Mouse (Mus musculus) spleen, postnatal 14 days (tissue): Measurements from ENCODE around the gene Dazl.
A peak's percentile ranks its signal among the peaks of the same experiment; 100 is the strongest.
"Not testable (repeated sequence)": the region's sequence is repeated elsewhere in the genome, so short reads cannot be mapped to it uniquely, and the experiment has no call there.

Source experiments
- DNase-seq, 2 experiments: peaks; one replicate each; pipeline ENCODE4 v3.0.0; 2021 to 2022; ENCODE audit warnings: low spot score in 2 of 2

The Dazl gene

DNA sequence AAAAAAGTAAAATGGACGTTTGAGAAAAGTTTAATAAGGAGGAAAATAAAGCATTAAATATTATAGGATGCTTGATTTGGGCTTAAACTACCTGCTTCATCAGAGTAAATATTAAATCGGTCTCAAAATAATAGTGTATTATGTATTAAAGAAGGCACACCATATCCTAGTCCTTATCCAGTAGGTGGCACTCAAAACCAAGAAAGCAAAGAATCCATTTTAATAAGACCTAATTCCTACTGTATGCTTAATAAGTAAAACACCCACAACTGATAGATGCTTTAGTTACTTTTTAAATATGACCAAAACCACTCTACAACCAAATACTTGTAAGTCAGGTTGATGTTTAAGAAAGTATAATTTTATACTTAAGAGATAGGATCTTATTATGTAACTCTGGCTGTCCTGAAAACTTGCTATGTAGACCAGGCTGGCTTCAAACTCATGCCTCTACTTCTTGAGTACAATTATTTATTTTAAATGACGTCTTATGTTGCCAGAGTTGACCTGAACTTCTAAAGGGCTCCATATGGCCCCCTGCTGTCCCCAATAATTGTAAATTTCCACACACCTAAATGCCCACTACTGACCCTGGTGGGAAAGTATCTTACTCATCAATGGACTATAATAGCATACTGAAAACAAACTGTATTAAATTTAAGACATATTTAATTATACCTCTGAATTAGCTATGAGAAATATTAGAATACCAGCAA is 1.8 kb downstream of the Dazl start:
- DNase-seq, result no peak

DNA sequence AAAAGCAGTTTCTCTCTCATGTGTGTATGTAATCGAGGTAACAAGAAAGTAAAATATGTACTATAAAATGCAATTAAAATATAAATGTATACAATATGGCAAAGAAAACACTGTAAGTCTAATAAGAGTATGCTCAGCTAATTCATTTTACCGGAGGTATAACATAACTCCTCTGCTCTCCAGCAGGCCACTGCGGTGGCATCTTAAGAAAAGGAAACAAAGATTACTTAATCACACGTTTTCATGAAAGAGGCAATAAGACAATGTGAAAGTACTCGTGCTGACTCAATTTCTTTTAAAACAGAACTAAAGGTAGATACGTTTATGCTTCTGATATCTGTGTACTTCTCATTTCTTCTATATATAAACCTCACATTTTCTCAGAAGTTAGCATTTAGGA is 8.6 kb downstream of the Dazl start:
- DNase-seq, result no peak

DNA sequence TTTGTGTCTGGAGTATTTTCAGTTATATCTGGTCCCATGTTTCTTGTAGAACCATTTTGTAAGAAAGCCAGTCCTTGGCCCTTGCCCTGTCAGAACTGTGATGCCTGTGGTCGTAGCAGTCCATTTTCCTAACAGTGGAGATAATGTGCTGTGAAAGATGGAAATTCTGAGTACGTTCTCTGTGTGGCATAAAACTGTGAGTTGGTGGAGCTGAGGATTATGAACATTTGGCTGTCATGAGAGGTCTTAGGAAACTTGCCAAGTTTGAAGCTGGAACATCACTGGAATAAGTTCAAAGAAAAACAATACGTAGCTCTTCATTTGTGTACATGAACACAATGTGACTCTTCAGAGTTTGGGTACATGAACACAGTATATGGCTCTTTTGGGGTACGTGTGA is 31.8 kb downstream of the Dazl start:
- DNase-seq, result not testable (repeated sequence)

GRCm38 (mm10) chr17:50260856-50261255 is 32.6 kb downstream of the Dazl start:
- no peak for DNase-seq

GRCm38 (mm10) chr17:50246605-50247004 is 46.8 kb downstream of the Dazl start:
- DNase-seq, result no peak

- no peak for DNase-seq
Measured at GRCm38 (mm10) chr17:50244675-50245074, 48.8 kb downstream of the Dazl start.

DNA sequence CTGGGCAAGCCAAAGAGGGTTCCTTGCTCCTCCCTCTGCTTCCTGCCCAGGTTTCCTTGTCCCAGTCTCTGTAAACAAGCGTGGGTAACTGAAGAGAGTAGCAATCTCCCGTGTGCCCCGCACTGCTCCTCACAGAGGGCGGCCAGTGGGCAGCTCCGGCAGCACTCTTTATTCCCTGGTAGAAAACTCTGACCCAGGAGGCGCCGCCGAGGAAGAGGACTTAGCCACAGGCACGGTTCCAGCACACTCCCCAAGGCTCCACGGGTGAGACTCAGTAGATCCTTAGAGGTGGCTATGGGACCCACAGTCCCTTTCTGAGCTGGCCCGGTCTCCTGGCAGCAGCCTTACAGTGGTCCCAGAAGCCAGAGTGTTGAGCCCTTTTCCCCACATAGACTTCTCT is 50.1 kb downstream of the Dazl start:
- no peak for DNase-seq

DNA sequence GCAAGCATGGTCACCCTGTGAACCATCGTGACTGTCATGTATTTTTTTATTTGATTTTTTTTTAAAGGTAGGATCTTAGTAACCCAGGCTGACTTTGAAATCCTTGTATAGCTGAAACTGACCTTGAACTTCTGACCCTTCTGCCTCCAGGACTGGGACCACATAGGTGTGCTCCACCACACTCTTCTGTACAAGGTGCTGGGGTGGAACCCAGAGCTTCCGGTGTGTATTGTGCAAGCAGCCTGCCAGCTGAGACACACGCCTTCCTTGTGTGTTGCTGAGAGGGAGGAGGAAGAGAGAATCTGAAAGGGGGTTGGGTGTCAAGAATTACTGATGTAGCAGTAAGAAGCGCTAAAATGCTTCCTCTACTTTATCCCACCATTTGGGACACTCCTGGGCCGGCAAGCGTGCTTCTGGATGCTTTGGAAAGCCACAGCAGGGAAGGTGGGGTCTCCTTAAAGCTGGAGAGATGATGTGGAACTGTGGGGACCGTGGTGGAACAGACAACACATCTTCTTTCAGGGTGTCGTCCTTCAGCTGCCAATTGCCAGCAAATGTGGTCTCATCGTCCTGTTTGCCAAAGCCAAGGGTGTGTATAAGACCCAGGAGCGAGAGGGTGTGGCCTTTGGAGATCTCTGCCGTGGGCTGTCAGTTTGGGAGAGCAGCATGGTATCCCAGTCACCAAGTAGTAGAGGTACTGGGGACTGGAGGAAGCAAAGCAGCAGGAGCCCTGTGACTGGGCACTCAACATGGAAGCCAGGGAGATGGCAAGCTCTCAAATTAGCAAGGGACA is 55.4 kb downstream of the Dazl start:
- no peak for DNase-seq

DNA sequence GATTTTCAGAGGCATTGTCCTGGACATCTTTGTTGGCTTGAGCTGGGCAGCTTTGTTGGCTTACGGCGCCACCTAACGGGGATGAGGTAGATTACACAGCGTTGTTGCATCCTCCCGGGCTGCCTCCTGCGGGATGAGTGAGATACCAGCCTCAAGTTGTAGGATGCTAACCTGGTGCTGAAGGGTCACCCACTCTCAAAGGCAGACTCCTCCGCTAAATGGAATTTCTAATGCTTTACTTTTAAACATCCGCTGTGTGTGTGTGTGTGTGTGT is 56.1 kb downstream of the Dazl start:
- peak; percentile 54 to 77 for DNase-seq

DNA sequence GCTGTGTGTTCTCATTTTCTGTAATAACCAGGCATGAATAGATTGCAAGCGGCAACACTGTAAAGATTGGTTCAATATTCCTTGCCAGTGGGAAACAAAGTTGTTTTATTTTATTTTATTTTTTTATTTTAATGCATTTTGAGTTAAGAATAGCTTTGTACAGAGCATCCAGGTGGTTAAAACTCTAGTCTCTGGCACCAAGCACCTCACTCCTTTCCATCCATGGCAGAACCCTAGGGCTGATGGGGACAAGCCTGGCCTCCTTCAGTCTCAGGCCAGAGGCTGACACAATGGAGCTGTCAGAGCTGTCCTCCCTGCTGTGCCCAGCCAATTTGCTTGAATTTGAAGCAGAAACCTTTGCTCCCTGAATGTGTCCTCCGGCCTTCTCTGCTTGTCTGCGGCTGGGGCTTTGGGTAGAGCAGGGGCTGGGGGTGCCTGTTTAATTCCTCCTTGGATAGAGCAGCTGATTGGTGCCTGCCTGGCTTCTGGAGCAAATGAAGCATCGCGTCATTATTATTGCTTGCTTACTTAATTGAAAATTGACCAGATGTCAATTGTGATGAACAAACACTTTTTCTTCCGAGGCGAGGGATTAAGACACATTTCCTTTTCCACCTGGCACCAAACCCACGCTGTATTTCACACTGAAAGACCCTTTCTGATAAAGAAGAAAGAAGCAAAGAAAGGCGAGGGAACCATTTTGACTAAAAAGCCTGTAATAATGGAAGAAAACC is 56.6 kb downstream of the Dazl start:
- no peak for DNase-seq

DNA sequence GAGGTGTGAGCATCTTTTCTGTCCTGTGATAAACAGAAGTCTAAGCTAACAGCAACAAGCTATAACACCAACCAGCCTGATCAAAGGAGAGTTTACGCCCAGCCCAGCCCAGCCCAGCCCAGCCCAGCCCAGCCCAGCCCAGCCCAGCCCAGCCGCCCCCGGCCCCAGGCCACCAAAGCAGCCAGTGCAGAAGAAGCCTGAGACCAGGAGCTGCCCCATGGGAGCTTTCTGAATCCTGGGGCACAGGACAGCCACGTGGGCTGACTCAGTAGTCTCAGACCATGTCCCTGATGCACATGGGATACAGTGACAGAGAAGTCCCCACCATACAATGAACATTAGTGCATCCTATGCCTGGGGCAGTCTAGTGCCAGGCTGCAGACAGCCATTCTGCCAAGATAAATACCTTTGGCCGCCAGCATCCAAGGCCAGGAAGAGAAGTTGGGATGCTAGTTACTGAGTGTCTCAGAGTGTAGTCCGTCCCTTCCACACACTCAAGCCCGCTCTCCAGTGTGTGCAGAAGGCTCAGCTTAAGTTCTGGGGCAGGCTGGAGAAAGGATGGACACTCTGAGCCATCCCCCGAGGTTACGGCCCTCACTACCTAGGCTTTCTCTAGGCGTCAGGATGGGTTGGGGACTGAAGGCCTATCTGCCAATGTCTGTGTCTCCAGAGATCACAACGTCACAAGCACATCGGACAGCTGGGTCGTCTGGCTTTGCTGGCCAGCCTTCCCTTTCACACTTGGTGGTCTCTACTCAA is 57.3 kb downstream of the Dazl start:
- DNase-seq, result no peak

DNA sequence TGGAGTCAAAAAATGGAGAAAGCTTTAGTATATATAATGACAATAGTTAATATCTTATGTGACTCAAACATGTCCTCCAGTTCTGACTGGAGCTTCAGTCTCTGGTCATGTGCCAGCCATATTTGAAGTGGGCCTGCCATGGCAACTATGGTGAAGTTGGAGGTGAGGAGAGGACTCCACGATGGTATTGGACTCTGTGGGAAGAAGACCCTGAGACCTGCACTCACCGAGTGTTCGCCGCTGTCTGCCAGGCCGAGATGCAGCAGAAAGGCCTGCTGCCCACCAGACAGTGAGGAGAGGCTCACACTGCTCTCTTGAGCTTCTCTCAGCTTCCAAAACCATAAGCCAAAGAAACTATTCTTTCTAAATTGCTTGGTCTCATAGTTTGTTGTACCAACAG is 59.5 kb downstream of the Dazl start:
- no peak for DNase-seq

DNA sequence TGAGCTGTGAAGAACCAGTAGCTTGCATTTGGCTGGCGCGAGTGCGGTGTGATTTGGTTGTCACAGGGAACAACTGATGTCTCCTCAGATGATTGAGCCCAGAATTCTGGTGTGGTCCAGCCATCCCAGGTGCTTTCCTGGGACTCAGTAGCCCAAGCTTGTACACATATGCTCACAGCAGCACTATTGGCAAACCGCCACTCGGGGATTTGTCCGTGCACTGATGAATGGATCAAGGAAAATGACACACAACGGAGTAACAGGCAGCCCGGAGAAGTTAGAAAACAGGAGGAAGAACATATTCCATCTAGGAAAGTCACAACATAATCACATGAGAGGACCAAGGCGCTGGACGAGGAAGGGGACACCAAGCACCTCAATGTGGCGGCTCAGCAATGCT is 60.6 kb downstream of the Dazl start:
- no peak for DNase-seq

DNA sequence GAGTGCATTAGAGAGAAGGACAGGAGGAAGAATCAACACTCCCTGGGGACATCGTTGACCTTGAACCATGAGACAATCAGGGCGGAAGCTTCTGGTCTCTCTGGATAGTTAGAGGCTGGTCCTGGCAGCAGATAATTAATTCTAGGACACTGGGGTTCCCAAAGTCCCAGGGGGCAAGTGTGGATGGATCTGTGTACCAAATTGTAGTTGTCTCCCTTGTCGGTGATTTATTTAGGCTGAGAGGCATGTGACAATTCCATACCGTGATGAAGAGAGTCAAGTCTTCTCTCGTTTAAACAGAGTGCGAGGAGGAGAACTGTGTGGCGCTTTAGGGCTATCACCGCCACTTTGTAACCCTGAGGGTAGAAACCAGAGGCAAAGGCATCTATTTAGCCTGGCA is 62.2 kb downstream of the Dazl start:
- no peak for DNase-seq

GRCm38 (mm10) chr17:50229534-50229933 is 63.9 kb downstream of the Dazl start:
- no peak for DNase-seq
